Mouse (Mus musculus) ZHBTc4 (cell line): Measurements from ENCODE around the gene Ptger1.
A peak's percentile ranks its signal among the peaks of the same experiment; 100 is the strongest.

ENCODE experiments used
- DNase-seq: peaks from one replicate; pipeline ENCODE4 v3.0.0-alpha.2; 2011; ENCODE audit warnings: low read depth, low spot score

The Ptger1 gene

DNA sequence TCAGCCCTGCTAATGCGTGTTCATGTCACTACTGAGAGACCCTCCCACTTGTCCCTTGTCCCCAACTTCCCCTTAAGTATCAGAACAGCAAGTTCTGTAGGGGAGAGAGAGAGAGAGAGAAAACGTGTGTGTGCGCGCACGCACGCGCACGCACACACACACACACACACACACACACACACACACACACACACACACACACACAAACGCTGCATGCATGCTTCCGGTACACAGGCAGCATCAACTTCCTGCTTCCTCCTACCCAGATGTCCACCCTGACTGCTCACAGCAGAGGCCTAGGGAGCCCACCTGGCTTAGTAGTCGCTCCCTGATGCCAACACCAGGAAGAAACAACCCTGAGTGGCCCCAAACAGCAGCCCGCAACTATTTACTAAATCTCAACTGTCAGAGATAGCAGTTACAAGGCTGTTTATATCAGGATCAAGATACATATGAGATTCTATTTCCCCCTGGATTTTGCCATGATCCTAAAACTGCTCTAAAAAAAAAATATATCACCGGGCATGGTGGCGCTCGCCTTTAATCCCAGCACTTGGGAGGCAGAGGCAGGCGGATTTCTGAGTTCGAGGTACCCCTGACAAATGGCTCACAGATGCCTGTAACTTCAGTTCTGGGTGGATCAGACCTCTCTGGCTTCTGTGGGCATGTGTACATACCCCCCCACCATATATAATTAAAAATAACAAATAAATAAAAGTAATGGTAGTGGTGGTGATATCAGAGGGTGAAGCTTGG lies 29.1 kb downstream of the Ptger1 start:
- DNase-seq: no peak

DNA sequence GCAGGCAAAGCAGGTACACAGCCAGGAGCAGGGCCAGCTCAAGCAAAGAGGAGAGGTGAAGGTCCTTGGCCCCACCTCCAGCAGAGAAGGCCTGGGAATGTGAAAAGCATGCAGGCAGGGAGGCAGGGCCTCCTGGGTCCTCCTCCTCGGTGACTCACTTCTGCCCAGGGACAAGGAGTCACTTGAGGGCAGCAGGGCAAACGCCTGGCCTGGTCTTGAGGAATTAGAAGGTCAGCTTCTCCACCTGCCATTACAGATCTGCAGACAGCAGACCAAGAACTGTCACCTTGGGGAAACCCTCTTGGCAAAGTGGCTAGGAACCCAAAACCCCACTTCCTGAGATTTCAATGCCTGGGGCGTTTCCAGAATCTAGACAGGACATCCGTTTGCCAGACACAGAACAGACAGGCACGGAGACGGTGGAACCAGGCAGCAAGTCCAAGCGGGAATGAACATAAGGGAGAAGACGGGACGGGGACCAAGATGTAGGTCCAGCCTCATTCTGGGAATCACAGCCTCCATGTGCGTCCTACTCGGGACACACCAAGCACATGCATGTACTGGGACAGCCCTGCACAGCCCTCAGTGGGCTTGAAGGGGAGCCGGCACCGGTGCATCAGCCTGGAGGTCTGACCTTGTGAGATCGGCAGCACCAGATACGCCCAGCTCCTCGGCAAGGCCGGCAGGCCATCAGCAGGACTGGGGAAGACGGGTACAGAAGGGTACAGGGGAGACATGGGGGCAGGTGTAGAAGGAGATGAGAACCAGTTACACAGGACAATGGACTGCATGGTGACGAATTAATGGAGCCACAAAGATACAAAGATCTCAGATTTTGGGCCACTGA lies 31.1 kb downstream of the Ptger1 start:
- DNase-seq: no peak

GRCm38 (mm10) chr8:83698291-83698660 lies 31.8 kb downstream of the Ptger1 start:
- DNase-seq: peak; percentile 48

DNA sequence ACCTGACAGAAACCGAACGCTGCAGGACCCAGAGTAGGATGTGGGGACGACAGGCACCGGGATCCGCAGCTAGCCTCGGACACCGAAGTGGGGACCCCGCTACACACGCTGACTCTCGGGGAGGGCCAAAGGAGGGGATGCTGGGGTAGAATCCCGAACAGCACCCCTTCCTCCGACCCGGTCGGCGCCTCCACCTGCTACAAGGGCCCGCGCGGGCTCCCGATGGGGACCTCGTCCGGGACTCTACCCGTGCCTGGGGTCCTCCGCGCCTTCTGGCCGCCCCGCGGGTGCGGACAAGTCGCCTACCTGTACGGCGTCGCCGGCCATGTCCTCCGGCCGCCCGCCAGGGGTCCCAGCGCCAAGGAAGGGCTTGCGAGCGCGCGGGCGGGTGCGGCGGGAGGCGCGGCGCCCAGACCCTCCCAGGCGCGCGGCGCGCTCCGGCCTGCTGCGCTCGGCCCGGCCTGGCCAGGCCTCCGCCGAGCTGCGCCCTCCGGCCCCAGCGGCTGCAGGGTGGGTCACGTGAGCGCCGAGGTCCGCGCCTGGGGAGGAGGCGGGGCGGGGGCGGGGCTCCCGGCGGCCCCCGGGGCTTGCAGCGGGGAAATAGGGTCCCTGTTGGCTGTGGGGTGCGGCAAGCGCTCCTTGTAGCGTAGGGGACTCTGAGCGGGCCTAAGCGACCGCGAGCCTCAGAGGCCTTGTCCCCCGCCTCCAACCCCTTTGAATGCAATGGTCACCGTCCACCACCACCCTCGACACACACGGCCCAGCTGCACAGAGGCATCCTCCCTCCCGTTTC lies 32.4 kb downstream of the Ptger1 start, which contains the start of gene Pkn1:
Pkn1 (minus strand) TSS at position 519 of the 793 bp plus-strand sequence.
- DNase-seq: peak; percentile 84

DNA sequence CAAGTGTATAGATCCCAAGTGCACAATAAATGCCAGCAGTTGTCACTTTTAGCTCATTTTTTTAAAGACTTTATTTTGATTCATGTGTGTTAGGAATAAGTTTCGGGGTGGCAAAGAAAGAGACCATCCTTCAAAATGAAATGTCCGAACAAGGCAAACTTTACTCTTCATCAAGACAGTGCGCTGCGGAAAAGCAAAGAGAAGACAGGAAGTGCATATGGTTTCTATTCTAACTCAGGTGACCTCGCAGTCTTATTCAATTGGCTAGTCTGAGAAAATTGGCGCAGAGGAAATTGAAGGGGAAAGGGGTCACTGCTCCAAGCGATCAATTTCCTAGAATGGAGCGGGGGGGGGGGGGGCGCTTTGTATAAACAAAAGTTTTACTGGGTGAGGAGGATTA lies 33.1 kb downstream of the Ptger1 start:
- DNase-seq: no peak

- no peak for DNase-seq
These were observed 34.1 kb downstream of the Ptger1 start for GRCm38 (mm10) chr8:83700423-83701085.

DNA sequence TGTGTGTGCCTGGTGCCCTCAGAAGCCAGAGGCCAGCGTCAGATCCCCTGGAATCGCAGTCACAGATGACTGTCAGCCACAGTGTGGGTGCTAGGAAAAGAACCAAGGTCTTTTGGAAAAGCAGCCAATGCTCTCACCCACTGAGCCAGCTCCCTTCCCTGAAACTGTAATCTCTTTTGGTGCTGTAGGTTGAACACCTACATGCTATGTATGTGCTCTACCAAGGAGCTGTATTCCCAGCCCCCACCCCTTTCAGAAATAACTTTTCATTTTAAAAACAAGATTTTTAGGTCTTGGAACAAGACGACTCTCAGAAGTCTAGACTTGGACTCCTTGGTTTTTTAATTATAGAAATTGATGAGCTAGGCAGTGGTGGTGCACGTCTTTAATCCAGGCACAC lies 36.9 kb downstream of the Ptger1 start:
- DNase-seq: no peak

GRCm38 (mm10) chr8:83706411-83706810 lies 39.9 kb downstream of the Ptger1 start:
- DNase-seq: peak; percentile 93

DNA sequence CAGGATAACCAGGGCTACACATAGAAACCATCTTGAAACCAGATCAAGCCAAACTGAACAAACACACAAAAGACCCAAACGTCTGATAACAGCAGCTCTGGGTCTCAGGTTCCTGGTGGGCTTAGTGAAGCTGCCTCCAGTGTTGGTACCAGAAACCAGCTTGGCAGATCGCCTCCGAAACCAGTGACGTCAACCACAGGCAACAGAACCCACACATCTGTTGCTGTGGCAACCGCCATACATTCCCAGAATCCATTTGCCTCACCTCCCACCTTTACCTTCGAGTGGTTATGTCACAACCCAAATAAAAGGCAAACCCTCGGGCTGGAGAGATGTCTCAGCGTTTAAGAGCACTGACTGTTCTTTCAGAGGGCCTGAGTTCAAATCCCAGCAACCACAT lies 41.1 kb downstream of the Ptger1 start:
- no peak for DNase-seq

DNA sequence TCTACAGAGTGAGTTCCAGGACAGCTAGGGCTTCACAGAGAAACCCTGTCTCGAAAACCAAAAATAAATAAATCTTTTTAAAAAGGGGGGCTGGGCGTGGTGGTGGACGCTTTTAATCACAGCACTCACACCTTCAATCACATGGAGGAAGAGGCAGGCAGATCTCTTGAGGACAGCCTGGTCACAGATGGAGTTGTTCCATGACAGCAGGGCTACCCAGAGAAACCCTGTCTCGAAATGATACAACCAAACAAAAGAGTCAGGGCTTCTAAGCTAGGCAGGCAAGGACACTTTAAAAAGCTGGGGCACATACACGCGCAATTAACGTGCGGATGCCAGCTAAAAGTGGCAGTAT lies 48.2 kb downstream of the Ptger1 start:
- no peak for DNase-seq

- DNase-seq: peak; percentile 99
These were observed 48.7 kb downstream of the Ptger1 start, which contains the start of gene Ddx39 for GRCm38 (mm10) chr8:83715031-83715690. Ddx39 (plus strand) TSS chr8:83715177.

DNA sequence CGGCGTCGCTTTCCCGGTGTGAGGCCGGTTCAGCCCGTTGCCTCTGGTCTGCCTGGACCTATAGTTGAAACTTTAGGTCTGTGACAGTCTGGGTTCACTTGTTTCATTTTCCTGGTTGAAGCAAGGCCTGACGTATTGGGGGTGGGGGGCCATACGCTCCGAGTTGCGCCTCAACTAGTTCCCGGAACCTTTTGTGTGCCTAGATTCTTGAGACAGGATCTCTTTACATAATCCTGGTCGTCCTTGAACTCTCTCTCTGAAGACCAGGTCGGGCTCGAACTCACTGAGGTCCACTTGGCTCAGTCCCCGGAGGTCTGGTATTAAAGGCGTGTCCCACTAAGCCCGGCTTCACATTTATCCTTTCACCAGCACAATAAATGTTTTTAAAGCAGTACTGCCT lies 49.3 kb downstream of the Ptger1 start:
- DNase-seq: no peak

- DNase-seq: no peak
These were observed 50.1 kb downstream of the Ptger1 start for GRCm38 (mm10) chr8:83716563-83716962.

- no peak for DNase-seq
These were observed 52.6 kb downstream of the Ptger1 start for GRCm38 (mm10) chr8:83719048-83719447.

GRCm38 (mm10) chr8:83719693-83720092 lies 53.2 kb downstream of the Ptger1 start:
- DNase-seq: no peak

- DNase-seq: no peak
These were observed 55.0 kb downstream of the Ptger1 start for GRCm38 (mm10) chr8:83721405-83722025.
